24 mouse cellular contexts compared by ENCODE assay signal in genomic region chr2:33414019-33414418, GRCm38 (mm10). TPM values are rescaled to one million over a fixed set of nuclear protein-coding genes. Genes with fewer than 3 reads are reported as not detected.
DNase-seq lines count a peak whose midpoint lies in the region; ATAC-seq and TF ChIP-seq lines count a peak whose summit lies in the region.
"Had no signal": no experiment of that assay in that cellular context is flagged by ENCODE, and none has a peak within 500 bp of the region (broad histone marks: within the 10 kb centered on the region; RNA-seq: fewer than 3 reads in every experiment).

No protein-coding gene starts in this region.

- no peak overlapping the region for H3K4me3 ChIP-seq in lung, embryonic 15.5 days
- no peak overlapping the region for H3K4me3 ChIP-seq in lung, postnatal 0 days (ENCODE audit: low read depth, low read length)
- no peak overlapping the region for H3K4me3 ChIP-seq in forebrain, embryonic 14.5 days (ENCODE audit: low read depth, low read length)
- H3K4me3 ChIP-seq: embryonic facial prominence, embryonic 10.5 days; embryonic facial prominence, embryonic 12.5 days; forebrain, embryonic 13.5 days had no signal

- 62% methylated on average over 13 of the region's 13 CpGs for WGBS in lung, embryonic 15.5 days
- 58% methylated on average over 13 of the region's 13 CpGs for WGBS in lung, postnatal 0 days
- 92% methylated on average over 13 of the region's 13 CpGs for WGBS in forebrain, embryonic 14.5 days

- H3K36me3 ChIP-seq in lung, embryonic 15.5 days = peaks cover 34% of the 10 kb centered on the region
- 0 out of 2 replicates have a peak, but pooled peaks cover 25% of the 10 kb centered on the region for H3K36me3 ChIP-seq in lung, postnatal 0 days (ENCODE audit: insufficient read depth, low read length)
- peaks cover 33% of the 10 kb centered on the region for H3K36me3 ChIP-seq in forebrain, embryonic 14.5 days (ENCODE audit: control insufficient read depth, insufficient read depth, low read length)

- H3K27me3 ChIP-seq in lung, embryonic 15.5 days = no peaks in the 10 kb centered on the region
- no peaks in the 10 kb centered on the region for H3K27me3 ChIP-seq in lung, postnatal 0 days (replicated peaks; ENCODE audit: insufficient read depth, low read length)
- H3K27me3 ChIP-seq in forebrain, embryonic 14.5 days (replicated peaks; ENCODE audit: control insufficient read depth, insufficient read depth, low read length) = no peaks in the 10 kb centered on the region
- H3K27me3 ChIP-seq: CH12.LX; embryonic facial prominence, embryonic 12.5 days; forebrain, embryonic 13.5 days; Patski had no signal

- H3K27ac ChIP-seq in lung, embryonic 15.5 days = peak overlapping the region; percentile 11; the same call in 1 of the 2 replicates
- no peak overlapping the region for H3K27ac ChIP-seq in lung, postnatal 0 days (ENCODE audit: low read length)
- H3K27ac ChIP-seq in forebrain, embryonic 14.5 days (ENCODE audit: low read depth, low read length) = no peak overlapping the region
- H3K27ac ChIP-seq: embryonic facial prominence, embryonic 10.5 days; embryonic facial prominence, embryonic 12.5 days; forebrain, embryonic 13.5 days had no signal

- no peak for TF ChIP-seq CTCF in lung, postnatal 0 days (IDR thresholded peaks at IDR 0.05)

- no peak overlapping the region for H3K4me2 ChIP-seq in lung, embryonic 15.5 days
- no peak overlapping the region for H3K4me2 ChIP-seq in lung, postnatal 0 days (replicated peaks; ENCODE audit: low read depth, low read length)
- no peak overlapping the region for H3K4me2 ChIP-seq in forebrain, embryonic 14.5 days (ENCODE audit: low read length)
- H3K4me2 ChIP-seq: embryonic facial prominence, embryonic 12.5 days; forebrain, embryonic 13.5 days had no signal

- ATAC-seq in lung, embryonic 15.5 days (ENCODE audit: borderline replicate concordance, extremely low read depth, low FRiP score, low TSS enrichment) = peak; percentile 49
- ATAC-seq in lung, postnatal 0 days = peak; percentile 88
- ATAC-seq in forebrain, embryonic 14.5 days = no peak
- ATAC-seq: activated CD4-positive, CD25-positive, alpha-beta regulatory T cell, adult 4 months; CD4-positive, CD25-positive, alpha-beta regulatory T cell, adult 4 months; forebrain, embryonic 13.5 days; Patski had no signal

- intact Hi-C loops in heart, postnatal 36 days (cut with DNase I) = no loop called here

- H3K4me1 ChIP-seq in lung, embryonic 15.5 days = peaks cover 13% of the 10 kb centered on the region; the same call in 1 of the 2 replicates
- H3K4me1 ChIP-seq in lung, postnatal 0 days (ENCODE audit: insufficient read depth, low read depth, low read length) = peaks cover 3% of the 10 kb centered on the region; the same call in 1 of the 2 replicates
- H3K4me1 ChIP-seq in forebrain, embryonic 14.5 days (ENCODE audit: control insufficient read depth, insufficient read depth, low read length) = no peaks in the 10 kb centered on the region
- H3K4me1 ChIP-seq: embryonic facial prominence, embryonic 10.5 days; embryonic facial prominence, embryonic 12.5 days had no signal

- peak; percentile 36; the same call in 1 of the 2 replicates for TF ChIP-seq EP300 in lung, postnatal 0 days (IDR thresholded peaks at IDR 0.05)

- DNase-seq in heart, adult 11 months = peak; percentile 84
- no peak for DNase-seq in heart, postnatal 36 days
- no peak for DNase-seq in lung, postnatal 14 days
- peak; percentile 66 for DNase-seq in lung, postnatal 0 days (ENCODE audit: low spot score)
- DNase-seq in lung, postnatal 36 days = peak; percentile 52
- DNase-seq in forebrain, embryonic 14.5 days (ENCODE audit: low spot score) = no peak
- DNase-seq: adrenal gland, adult 8-10 months; adrenal gland, postnatal 14 days; adrenal gland, postnatal 36 days; B cell, adult 2 months; cerebellum, adult 11-12 months; cerebellum, adult 2 months; cerebellum, adult 9-10 months; cerebellum, postnatal 10 days; cerebellum, postnatal 25 days had no signal

- H3K9me3 ChIP-seq in lung, embryonic 15.5 days = no peaks in the 10 kb centered on the region
- H3K9me3 ChIP-seq in lung, postnatal 0 days (ENCODE audit: low read length) = no peaks in the 10 kb centered on the region
- no peaks in the 10 kb centered on the region for H3K9me3 ChIP-seq in forebrain, embryonic 14.5 days (replicated peaks; ENCODE audit: control insufficient read depth, low read length)
- H3K9me3 ChIP-seq: embryonic facial prominence, embryonic 10.5 days; embryonic facial prominence, embryonic 12.5 days; forebrain, embryonic 13.5 days; G1E had no signal

- H3K9ac ChIP-seq in lung, embryonic 15.5 days = no peak overlapping the region
- no peak overlapping the region for H3K9ac ChIP-seq in lung, postnatal 0 days (replicated peaks; ENCODE audit: low read depth)
- H3K9ac ChIP-seq in forebrain, embryonic 14.5 days (ENCODE audit: low read length) = no peak overlapping the region
- H3K9ac ChIP-seq: embryonic facial prominence, embryonic 12.5 days; forebrain, embryonic 13.5 days had no signal

RNA-seq across cellular contexts. Expression of gene Zbtb34, which starts 17.1 kb away (rescaled TPM):
- 1 to 10 TPM; 7.4 to 7.7 TPM for total RNA-seq in heart, postnatal 36 days (2021)
- 6.6 and 7.5 TPM in 2 replicates for polyA plus RNA-seq in lung, embryonic 15.5 days (2015; fragmentation: Nextera tagmentation; extraction: Ambion mirVana)
- polyA plus RNA-seq in lung, postnatal 0 days (2015; fragmentation: Nextera tagmentation; extraction: Ambion mirVana) = 4.5 and 4.9 TPM in 2 replicates
- polyA plus RNA-seq in forebrain, embryonic 14.5 days (2014; fragmentation: Nextera tagmentation; extraction: Ambion mirVana) = 5.1 and 6.3 TPM in 2 replicates

RNA-seq across cellular contexts. Expression of gene Ralgps1, which starts 42.7 kb away (rescaled TPM):
- 1 to 10 TPM; 4.8 to 5.6 TPM for total RNA-seq in heart, postnatal 36 days (2021)
- polyA plus RNA-seq in lung, embryonic 15.5 days (2015; fragmentation: Nextera tagmentation; extraction: Ambion mirVana) = 4.0 and 4.5 TPM in 2 replicates
- polyA plus RNA-seq in lung, postnatal 0 days (2015; fragmentation: Nextera tagmentation; extraction: Ambion mirVana) = 1.8 and 2.2 TPM in 2 replicates
- polyA plus RNA-seq in forebrain, embryonic 14.5 days (2014; fragmentation: Nextera tagmentation; extraction: Ambion mirVana) = 32.6 and 40.2 TPM in 2 replicates

RNA-seq across cellular contexts. Expression of gene Zbtb43, which starts 54.3 kb away (rescaled TPM):
- total RNA-seq in heart, postnatal 36 days (2021) = 10 to 100 TPM; 17.5 to 20.6 TPM
- 16.7 and 19.1 TPM in 2 replicates for polyA plus RNA-seq in lung, embryonic 15.5 days (2015; fragmentation: Nextera tagmentation; extraction: Ambion mirVana)
- 11.4 and 12.0 TPM in 2 replicates for polyA plus RNA-seq in lung, postnatal 0 days (2015; fragmentation: Nextera tagmentation; extraction: Ambion mirVana)
- 29.0 and 33.2 TPM in 2 replicates for polyA plus RNA-seq in forebrain, embryonic 14.5 days (2014; fragmentation: Nextera tagmentation; extraction: Ambion mirVana)

Comparison
In these comparisons a context has a peak if more than half of its experiments do, and no peak if none do; other contexts are left out.
1. DNase-seq: peak in heart, adult 11 months (single experiment), lung, postnatal 0 days (single experiment) and lung, postnatal 36 days (single experiment); none in heart, postnatal 36 days (0 of 2), lung, postnatal 14 days (single experiment) and forebrain, embryonic 14.5 days (single experiment).